Mouse (Mus musculus): Measurements from ENCODE around the gene Med26.

GRCm38 (mm10) chr8:72469243-72469642, 78.8 kb downstream of the Med26 start:
- TF ChIP-seq POLR2AphosphoS5 (IDR thresholded peaks at IDR 0.05; ENCODE audit: borderline replicate concordance, low read depth, low read length), result no peak
- TF ChIP-seq POLR2A (IDR thresholded peaks at IDR 0.05; ENCODE audit: control insufficient read depth in 1 of 2, insufficient read depth in 1 of 2, low read depth in 1 of 2, low read length in 2 of 2, poor library complexity in 1 of 2), result no peak
- no peak for TF ChIP-seq NRF1 (IDR thresholded peaks at IDR 0.05; ENCODE audit: insufficient read depth, low read depth, low read length, poor library complexity, severe bottlenecking)
- TF ChIP-seq MAX (IDR thresholded peaks at IDR 0.05; ENCODE audit: low read length), result no peak
- TF ChIP-seq TCF12 (IDR thresholded peaks at IDR 0.05; ENCODE audit: low read depth, low read length), result no peak
- TF ChIP-seq CTCF (IDR thresholded peaks at IDR 0.05 in 2 of 3, conservative IDR thresholded peaks at IDR 0.05 in 1 of 3; ENCODE audit: control insufficient read depth in 1 of 3, insufficient read depth in 1 of 3, low read depth in 2 of 3, low read length in 3 of 3, poor library complexity in 1 of 3, severe bottlenecking in 1 of 3), result no peak
- no peak for TF ChIP-seq MEF2A (IDR thresholded peaks at IDR 0.05; ENCODE audit: extremely low read depth, insufficient replicate concordance, low read depth, low read length, poor library complexity, severe bottlenecking)
